Mouse (Mus musculus) CD4-positive naive resting alpha-beta T cell, adult 76 days (primary cell): ENCODE data around the gene Nos3. TPM values are rescaled to one million over a fixed set of nuclear protein-coding genes. Genes with fewer than 3 reads are reported as not detected.

Experiments
- total RNA-seq: library from RNA; stranded (reverse); gene quantifications from one replicate; pipeline ENCODE4 v1.2.4, GENCODE M21; 2023

Gene Nos3
- 0.15 TPM for total RNA-seq

GRCm38 (mm10) chr5:24364508-24364907, at the start of gene Nos3:
TSS of gene Nos3 (plus strand) at chr5:24364810.

GRCm38 (mm10) chr5:24351278-24351677, 13.3 kb upstream of the Nos3 start, which contains the start of gene Kcnh2:
TSS of gene Kcnh2 (minus strand) at chr5:24351604.

GRCm38 (mm10) chr5:24391864-24392263, 27.3 kb downstream of the Nos3 start, which contains the start of gene Atg9b:
TSS of gene Atg9b (minus strand) at chr5:24392143.

GRCm38 (mm10) chr5:24393392-24393997, 28.9 kb downstream of the Nos3 start, which contains the start of gene Abcb8:
TSS of gene Abcb8 (plus strand) at chr5:24393663.

GRCm38 (mm10) chr5:24413042-24413693, 48.6 kb downstream of the Nos3 start, which contains the start of gene Asic3:
TSS of gene Asic3 (plus strand) at chr5:24413392.

GRCm38 (mm10) chr5:24423129-24424003, 58.8 kb downstream of the Nos3 start, which contains the start of the genes Cdk5 and Slc4a2:
TSS of gene Cdk5 (minus strand) at chr5:24423530.
TSS of gene Slc4a2 (plus strand) at chr5:24423837.

Other genes with a start within 250 kb of the Nos3 start
- gene Nupl2, start 199.8 kb upstream of the Nos3 start, total RNA-seq = 8.5 TPM
- gene Kcnh2, start 13.2 kb upstream of the Nos3 start, total RNA-seq = 8.0 TPM
- 0.53 TPM for gene Atg9b, start 27.3 kb downstream of the Nos3 start, total RNA-seq
- gene Abcb8, start 28.9 kb downstream of the Nos3 start, total RNA-seq = 17.6 TPM
- 0.41 TPM for gene Asic3, start 48.6 kb downstream of the Nos3 start, total RNA-seq
- gene Cdk5, start 58.7 kb downstream of the Nos3 start, total RNA-seq = 33.5 TPM
- gene Slc4a2, start 59.0 kb downstream of the Nos3 start, total RNA-seq = 53.7 TPM
- 74.5 TPM for gene Fastk, start 80.5 kb downstream of the Nos3 start, total RNA-seq
- gene Tmub1, start 83.0 kb downstream of the Nos3 start, total RNA-seq = 21.1 TPM
- 88.7 TPM for gene Agap3, start 87.4 kb downstream of the Nos3 start, total RNA-seq
- gene Gbx1, start 162.4 kb downstream of the Nos3 start, total RNA-seq = not detected
- gene Asb10, start 176.2 kb downstream of the Nos3 start, total RNA-seq = not detected
- gene 4931409K22Rik, start 192.0 kb downstream of the Nos3 start, total RNA-seq = not detected
- gene Abcf2, start 212.7 kb downstream of the Nos3 start, total RNA-seq = 42.8 TPM
- 28.8 TPM for gene Chpf2, start 221.9 kb downstream of the Nos3 start, total RNA-seq